Mouse (Mus musculus) MEL (cell line): ENCODE measurements around the gene Tbx21. TPM values are rescaled to one million over a fixed set of nuclear protein-coding genes. Genes with fewer than 3 reads are reported as not detected.

Experiments used
- DNase-seq: peaks from one replicate; pipeline ENCODE4 v3.0.0; 2011; ENCODE audit warnings: low read depth, low spot score
- H3K27ac ChIP-seq: 2 replicates; pipeline ENCODE4 v1.5.1; 2012; ENCODE audit warnings: low read depth, mild to moderate bottlenecking, control low read depth, low read length, moderate library complexity; ENCODE audit not compliant: control insufficient read depth
- H3K27me3 ChIP-seq, 2 experiments: fragments of 150-350 bp in 1 of 2; sonication (generic) in 1 of 2; 2 replicates each; pipeline ENCODE4 v1.6.1; 2012; ENCODE audit warnings: low read length in 2 of 2, mild to moderate bottlenecking in 2 of 2, improper control_type of control experiment in 1 of 2, moderate library complexity in 1 of 2; ENCODE audit not compliant: insufficient read depth in 2 of 2, control insufficient read depth in 1 of 2
- H3K36me3 ChIP-seq, 2 experiments: 2 replicates each; pipeline ENCODE4 v1.6.1; 2012 to 2014; ENCODE audit warnings: low read length in 2 of 2, improper control_type of control experiment in 1 of 2, inconsistent platforms in 1 of 2, mild to moderate bottlenecking in 1 of 2; ENCODE audit not compliant: insufficient read depth in 2 of 2, control insufficient read depth in 1 of 2
- H3K4me1 ChIP-seq, 2 experiments: fragments of 150-350 bp in 1 of 2; sonication (generic) in 1 of 2; 2 replicates each; pipeline ENCODE4 v1.6.1; 2012; ENCODE audit warnings: low read length in 2 of 2, improper control_type of control experiment in 1 of 2, mild to moderate bottlenecking in 1 of 2; ENCODE audit not compliant: insufficient read depth in 2 of 2, control insufficient read depth in 1 of 2
- H3K4me3 ChIP-seq, 2 experiments: fragments of 150-350 bp in 1 of 2; sonication (generic) in 1 of 2; 2 replicates each; pipeline ENCODE4 v1.5.1; 2012; ENCODE audit warnings: low read depth in 2 of 2, low read length in 2 of 2, mild to moderate bottlenecking in 2 of 2, moderate library complexity in 2 of 2, control low read depth in 1 of 2, improper control_type of control experiment in 1 of 2; ENCODE audit not compliant: control insufficient read depth in 1 of 2, insufficient read depth in 1 of 2
- H3K79me2 ChIP-seq: 2 replicates; pipeline ENCODE4 v1.6.1; 2012; ENCODE audit warnings: mild to moderate bottlenecking, low read length, moderate library complexity; ENCODE audit not compliant: control insufficient read depth, poor library complexity, insufficient read depth
- H3K9ac ChIP-seq: 2 replicates; pipeline ENCODE4 v1.6.1; 2012; ENCODE audit warnings: low read depth, mild to moderate bottlenecking, control low read depth, low read length, moderate library complexity; ENCODE audit not compliant: control insufficient read depth, poor library complexity, severe bottlenecking
- H3K9me3 ChIP-seq: fragments of 150-350 bp; sonication (generic); replicated peaks from 2 replicates; pipeline ENCODE4 v1.6.1; 2012; ENCODE audit warnings: mild to moderate bottlenecking, low read length, improper control_type of control experiment, moderate library complexity; ENCODE audit not compliant: insufficient read depth
- CTCF ChIP-seq, 3 experiments: IDR thresholded peaks in 2 of 3; conservative IDR thresholded peaks in 1 of 3; 2 replicates each; pipeline ENCODE4 v1.5.1; 2011 to 2012; ENCODE audit warnings: low read length in 3 of 3, low read depth in 2 of 3, mild to moderate bottlenecking in 2 of 3, improper control_type of control experiment in 1 of 3, inconsistent platforms in 1 of 3, mixed read lengths in 1 of 3, moderate library complexity in 1 of 3; ENCODE audit not compliant: control insufficient read depth in 1 of 3, insufficient read depth in 1 of 3, poor library complexity in 1 of 3, severe bottlenecking in 1 of 3
- EP300 ChIP-seq, 2 experiments: IDR thresholded peaks; 2 replicates each; pipeline ENCODE4 v1.6.1; 2011; ENCODE audit warnings: improper control_type of control experiment in 2 of 2, low read length in 2 of 2, low read depth in 1 of 2, mild to moderate bottlenecking in 1 of 2
- GABPA ChIP-seq: IDR thresholded peaks from 2 replicates; pipeline ENCODE4 v1.6.1; 2012; ENCODE audit warnings: low read depth, mild to moderate bottlenecking, inconsistent platforms, low read length, improper control_type of control experiment, moderate library complexity
- MXI1 ChIP-seq: IDR thresholded peaks from 2 replicates; pipeline ENCODE4 v1.6.1; 2011; ENCODE audit warnings: mild to moderate bottlenecking, low read depth, low read length, improper control_type of control experiment
- MYB ChIP-seq: IDR thresholded peaks from 2 replicates; pipeline ENCODE4 v1.6.1; 2011; ENCODE audit warnings: mild to moderate bottlenecking, low read depth, low read length, improper control_type of control experiment
- MYC ChIP-seq: IDR thresholded peaks from 2 replicates; pipeline ENCODE4 v1.6.1; 2011; ENCODE audit warnings: low read depth, mild to moderate bottlenecking, low read length, improper control_type of control experiment, moderate library complexity
- NRF1 ChIP-seq: IDR thresholded peaks from 2 replicates; pipeline ENCODE4 v1.6.1; 2014; ENCODE audit warnings: low read depth, mild to moderate bottlenecking, inconsistent platforms, low read length, improper control_type of control experiment, moderate library complexity; ENCODE audit not compliant: poor library complexity, insufficient read depth, severe bottlenecking
- POLR2A ChIP-seq, 2 experiments: IDR thresholded peaks; 2 replicates each; pipeline ENCODE4 v1.6.1; 2011 to 2012; ENCODE audit warnings: low read length in 2 of 2, mild to moderate bottlenecking in 2 of 2, control low read depth in 1 of 2, improper control_type of control experiment in 1 of 2, low read depth in 1 of 2, moderate library complexity in 1 of 2; ENCODE audit not compliant: control insufficient read depth in 1 of 2, insufficient read depth in 1 of 2, poor library complexity in 1 of 2
- POLR2AphosphoS2 ChIP-seq: IDR thresholded peaks from 2 replicates; pipeline ENCODE4 v1.6.1; 2011; ENCODE audit warnings: low read length, improper control_type of control experiment
- SIN3A ChIP-seq: IDR thresholded peaks from 2 replicates; pipeline ENCODE4 v1.6.1; 2012; ENCODE audit warnings: low read length, improper control_type of control experiment, inconsistent platforms
- TBP ChIP-seq: IDR thresholded peaks from 2 replicates; pipeline ENCODE4 v1.8.0; 2011; ENCODE audit warnings: low read depth, low read length, improper control_type of control experiment
- UBTF ChIP-seq: IDR thresholded peaks from 2 replicates; pipeline ENCODE4 v1.6.1; 2012; ENCODE audit warnings: low read depth, mild to moderate bottlenecking, inconsistent platforms, low read length, improper control_type of control experiment, moderate library complexity, borderline replicate concordance; ENCODE audit not compliant: insufficient read depth
- ZKSCAN1 ChIP-seq: IDR thresholded peaks from 2 replicates; pipeline ENCODE4 v1.6.1; 2012; ENCODE audit warnings: low read depth, mild to moderate bottlenecking, inconsistent platforms, low read length, improper control_type of control experiment, moderate library complexity
- ZMIZ1 ChIP-seq: IDR thresholded peaks from 2 replicates; pipeline ENCODE4 v1.6.1; 2012; ENCODE audit warnings: low read depth, mild to moderate bottlenecking, inconsistent platforms, low read length, improper control_type of control experiment, moderate library complexity
- polyA plus RNA-seq, 2 experiments: library from polyadenylated mRNA; stranded (reverse) in 1 of 2; unstranded in 1 of 2; fragments of >175 nt in 1 of 2; fragments of >200 nt in 1 of 2; gene quantifications; 2 replicates each; pipeline versions ENCODE4 v1.2.1 to v1.2.4; 2012; ENCODE audit warnings: low replicate concordance in 2 of 2, low read depth in 1 of 2; ENCODE audit not compliant: insufficient read length in 2 of 2, insufficient read depth in 1 of 2, missing spikeins in 1 of 2
- total RNA-seq: library from RNA; depleted of rRNA; stranded (reverse); fragments of 300-350 nt; gene quantifications from 2 replicates; pipeline ENCODE4 v1.2.3, GENCODE M21; 2012

Tbx21 gene
- total and polyA plus RNA-seq, 3 experiments, result not detected

- Histone ChIP-seq H3K9ac (no peak overlapping the region), H3K79me2 (no peaks in the 10 kb centered on the region), H3K9me3 (no peaks in the 10 kb centered on the region), H3K4me1 (peaks cover under 1 to 7% of the 10 kb centered on the region in 2 experiments; a peak in 1 of 4 replicates), H3K27me3 (no peaks in the 10 kb centered on the region), H3K36me3 (peaks cover under 1 to 23% of the 10 kb centered on the region in 2 experiments), H3K4me3 (no peak overlapping the region), H3K27ac (no peak overlapping the region)
- TF ChIP-seq ZKSCAN1 (no peak), POLR2AphosphoS2 (0 out of 2 replicates have a peak, but pooled peaks have one; percentile 61)
- no peak for DNase-seq
Observed at GRCm38 (mm10) chr11:97156999-97157398, 41.9 kb upstream of the Tbx21 start.

GRCm38 (mm10) chr11:97152662-97153287, 37.6 kb upstream of the Tbx21 start:
- no peaks in the 10 kb centered on the region for H3K27me3 ChIP-seq

GRCm38 (mm10) chr11:97152023-97152426, 36.9 kb upstream of the Tbx21 start:
- Histone ChIP-seq H3K9me3 (no peaks in the 10 kb centered on the region), H3K36me3 (peaks cover under 1 to 8% of the 10 kb centered on the region in 2 experiments; a peak in 2 of 4 replicates), H3K27ac (peak overlapping the region; percentile 11), H3K4me3 (peak overlapping the region; percentile 47 to 72), H3K9ac (peak overlapping the region; percentile 82), H3K4me1 (peaks cover 7 to 21% of the 10 kb centered on the region in 2 experiments; a peak in 2 of 4 replicates), H3K79me2 (peaks cover 7% of the 10 kb centered on the region; the same call in 1 of the 2 replicates), H3K27me3 (no peaks in the 10 kb centered on the region)
- peak; percentile 82 for DNase-seq
- TF ChIP-seq MXI1 (peak; percentile 84), TBP (no peak), NRF1 (no peak), POLR2A (IDR thresholded peaks at IDR 0.05; ENCODE audit: control insufficient read depth in 1 of 2, insufficient read depth in 1 of 2, low read depth in 1 of 2, low read length in 2 of 2, poor library complexity in 1 of 2) (0 out of 4 replicates have a peak, but pooled peaks of 1 of the 2 experiments have one; percentile 29), MYC (peak; percentile 54; the same call in 1 of the 2 replicates), SIN3A (peak; percentile 83), EP300 (IDR thresholded peaks at IDR 0.05; ENCODE audit: low read depth in 1 of 2, low read length in 2 of 2) (peak in 1 of 2 experiments; percentile 21; a peak in 2 of 4 replicates)

More at GRCm38 (mm10) chr11:97152662-97153287, 37.6 kb upstream of the Tbx21 start:
- H3K27ac ChIP-seq, result no peak overlapping the region
- peaks cover 7 to 21% of the 10 kb centered on the region in 2 experiments; a peak in 2 of 4 replicates for H3K4me1 ChIP-seq
- H3K36me3 ChIP-seq, result peaks cover 0 to 8% of the 10 kb centered on the region in 2 experiments; a peak in 2 of 4 replicates
- H3K9me3 ChIP-seq, result no peaks in the 10 kb centered on the region
- H3K9ac ChIP-seq, result no peak overlapping the region
- no peak overlapping the region for H3K4me3 ChIP-seq
- H3K79me2 ChIP-seq, result peaks cover 7% of the 10 kb centered on the region; the same call in 1 of the 2 replicates
- TF ChIP-seq GABPA (no peak), MYB (no peak), POLR2A (IDR thresholded peaks at IDR 0.05; ENCODE audit: control insufficient read depth in 1 of 2, insufficient read depth in 1 of 2, low read depth in 1 of 2, low read length in 2 of 2, poor library complexity in 1 of 2) (0 out of 4 replicates have a peak, but pooled peaks of 1 of the 2 experiments have one; percentile 17), POLR2AphosphoS2 (no peak), ZMIZ1 (0 out of 2 replicates have a peak, but pooled peaks have one; percentile 42), UBTF (no peak), CTCF (IDR thresholded peaks at IDR 0.05 in 2 of 3, conservative IDR thresholded peaks at IDR 0.05 in 1 of 3; ENCODE audit: control insufficient read depth in 1 of 3, insufficient read depth in 1 of 3, low read depth in 2 of 3, low read length in 3 of 3, poor library complexity in 1 of 3, severe bottlenecking in 1 of 3) (peak in 2 of 3 experiments; percentile 27 to 29; a peak in 5 of 6 replicates)
- peak; percentile 69 for DNase-seq
